Mouse (Mus musculus): ENCODE results near the gene Hs3st3b1.

Hs3st3b1 gene

GRCm38 (mm10) chr11:63878616-63879015 is 43.5 kb downstream of the Hs3st3b1 start:
- no peak for DNase-seq

- no peak for DNase-seq
Measured at GRCm38 (mm10) chr11:63862746-63863145, 59.3 kb downstream of the Hs3st3b1 start.

GRCm38 (mm10) chr11:63861982-63862381 is 60.1 kb downstream of the Hs3st3b1 start:
- peak; percentile 38 for DNase-seq

- no peak for DNase-seq
Measured at GRCm38 (mm10) chr11:63851041-63851730, 70.9 kb downstream of the Hs3st3b1 start.

DNA sequence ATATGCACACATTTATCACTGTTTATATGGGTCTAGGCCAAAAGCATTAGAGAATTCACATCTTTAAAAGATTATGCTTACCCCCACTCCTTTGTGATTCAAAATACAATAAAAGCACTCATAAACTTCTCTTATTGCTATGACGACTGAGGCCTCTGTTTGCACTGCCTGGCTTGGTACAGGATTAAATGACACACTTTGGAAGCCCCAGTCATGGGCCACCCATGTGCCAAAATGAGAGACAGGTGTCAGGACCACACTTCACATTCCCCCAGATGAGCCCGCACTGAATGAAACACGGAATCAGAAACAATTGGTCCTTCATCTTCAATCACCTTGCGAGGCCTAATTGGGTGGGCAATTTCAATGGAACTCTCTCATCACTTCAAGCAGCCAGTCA is 71.8 kb downstream of the Hs3st3b1 start:
- no peak for DNase-seq

DNA sequence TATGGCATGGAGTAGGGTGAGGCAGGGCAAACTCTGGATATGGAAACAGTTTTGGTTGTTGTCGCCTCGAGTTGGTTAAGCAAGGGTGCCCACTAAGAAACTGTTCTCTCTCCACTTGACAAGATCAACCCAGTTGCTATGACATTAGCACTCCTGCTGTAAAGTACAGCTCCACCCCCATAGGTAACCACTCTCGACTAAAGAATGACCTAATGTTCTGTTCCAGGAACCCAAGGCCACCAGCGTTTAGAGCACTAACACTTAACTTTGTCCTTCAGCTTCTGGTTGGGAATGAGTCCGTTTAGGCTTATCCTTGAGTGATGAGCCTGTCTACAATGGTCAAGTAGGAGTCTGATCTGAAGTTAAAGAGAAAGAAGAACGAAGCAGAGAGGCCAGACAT is 76.7 kb downstream of the Hs3st3b1 start:
- DNase-seq: no peak

DNA sequence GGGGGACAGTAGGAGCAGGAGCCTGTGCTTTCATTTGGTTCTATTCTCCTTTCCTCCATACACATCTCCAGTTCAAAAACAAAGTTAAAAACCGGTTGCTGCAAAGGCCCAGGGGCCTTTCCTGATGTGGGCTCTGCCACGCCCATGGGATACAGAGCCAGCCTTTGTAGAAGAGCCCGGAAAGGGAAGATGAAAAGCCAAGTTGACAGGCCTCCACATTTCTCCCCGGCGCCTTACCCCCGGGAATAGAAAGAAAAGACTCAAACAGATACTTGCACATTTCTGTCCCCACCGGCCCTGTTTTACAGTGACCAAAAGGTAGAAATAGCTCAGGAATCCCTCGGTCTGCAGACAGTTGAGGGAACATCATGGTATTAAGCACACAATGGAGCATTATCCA is 77.4 kb downstream of the Hs3st3b1 start:
- no peak for DNase-seq

- DNase-seq: no peak
Measured at GRCm38 (mm10) chr11:63837526-63837925, 84.6 kb downstream of the Hs3st3b1 start.

All from liver (tissue).